Mouse (Mus musculus): ENCODE results near the gene Col16a1. TPM values are rescaled to one million over a fixed set of nuclear protein-coding genes. Genes with fewer than 3 reads are reported as not detected.

Gene Col16a1
- total RNA-seq, 4 experiments from 2014 or later, result 15.2 to 28.1 (median 21.2) TPM

GRCm38 (mm10) chr4:130044211-130044610 lies 3.4 kb upstream of the Col16a1 start:
- DNase-seq (ENCODE audit: low spot score in 2 of 2), result no peak

GRCm38 (mm10) chr4:130045609-130046008 lies 2.0 kb upstream of the Col16a1 start:
- DNase-seq (ENCODE audit: low spot score in 2 of 2), result no peak

GRCm38 (mm10) chr4:130048203-130048479 lies 501 bp downstream of the Col16a1 start:
- no peak for DNase-seq (ENCODE audit: low spot score in 2 of 2)

GRCm38 (mm10) chr4:130050056-130050824 lies 2.6 kb downstream of the Col16a1 start:
- DNase-seq (ENCODE audit: low spot score in 2 of 2), result no peak

GRCm38 (mm10) chr4:130052283-130052682 lies 4.6 kb downstream of the Col16a1 start:
- no peak for DNase-seq (ENCODE audit: low spot score in 2 of 2)

- no peak for DNase-seq (ENCODE audit: low spot score in 2 of 2)
Measured at GRCm38 (mm10) chr4:130053111-130053510, 5.5 kb downstream of the Col16a1 start.

- no peak for DNase-seq (ENCODE audit: low spot score in 2 of 2)
Measured at GRCm38 (mm10) chr4:130054727-130055126, 7.1 kb downstream of the Col16a1 start.

- no peak for DNase-seq (ENCODE audit: low spot score in 2 of 2)
Measured at GRCm38 (mm10) chr4:130055160-130056010, 7.7 kb downstream of the Col16a1 start.

- DNase-seq (ENCODE audit: low spot score in 2 of 2), result no peak
Measured at GRCm38 (mm10) chr4:130056011-130056322, 8.3 kb downstream of the Col16a1 start.

GRCm38 (mm10) chr4:130056471-130056870 lies 8.8 kb downstream of the Col16a1 start:
- DNase-seq (ENCODE audit: low spot score in 2 of 2), result no peak

- no peak for DNase-seq (ENCODE audit: low spot score in 2 of 2)
Measured at GRCm38 (mm10) chr4:130060937-130061336, 13.3 kb downstream of the Col16a1 start.

GRCm38 (mm10) chr4:130063191-130063590 lies 15.6 kb downstream of the Col16a1 start:
- no peak for DNase-seq (ENCODE audit: low spot score in 2 of 2)

- DNase-seq (ENCODE audit: low spot score in 2 of 2), result no peak
Measured at GRCm38 (mm10) chr4:130066816-130067215, 19.2 kb downstream of the Col16a1 start.

- DNase-seq (ENCODE audit: low spot score in 2 of 2), result no peak
Measured at GRCm38 (mm10) chr4:130070523-130070922, 22.9 kb downstream of the Col16a1 start.

GRCm38 (mm10) chr4:130071758-130072157 lies 24.1 kb downstream of the Col16a1 start:
- DNase-seq (ENCODE audit: low spot score in 2 of 2), result no peak

- no peak for DNase-seq (ENCODE audit: low spot score in 2 of 2)
Measured at GRCm38 (mm10) chr4:130073367-130073766, 25.7 kb downstream of the Col16a1 start.

- peak; percentile 33 to 46 for DNase-seq (ENCODE audit: low spot score in 2 of 2)
Measured at GRCm38 (mm10) chr4:130074761-130075515, 27.3 kb downstream of the Col16a1 start.

- DNase-seq (ENCODE audit: low spot score in 2 of 2), result no peak
Measured at GRCm38 (mm10) chr4:130076856-130077255, 29.2 kb downstream of the Col16a1 start.

- DNase-seq (ENCODE audit: low spot score in 2 of 2), result no peak
Measured at GRCm38 (mm10) chr4:130078816-130079485, 31.3 kb downstream of the Col16a1 start.

- DNase-seq (ENCODE audit: low spot score in 2 of 2), result no peak
Measured at GRCm38 (mm10) chr4:130079521-130079920, 31.9 kb downstream of the Col16a1 start.

- DNase-seq (ENCODE audit: low spot score in 2 of 2), result peak; percentile 67 to 70
Measured at GRCm38 (mm10) chr4:130081345-130082190, 33.9 kb downstream of the Col16a1 start.
